Mouse (Mus musculus) embryonic stem cell, embryonic (primary cell): ENCODE results near the gene Itpkb.

Source experiments
- CTCF ChIA-PET, 4 experiments: fragments of 300-600 bp in 2 of 4; fragments of 350-600 bp in 2 of 4; sonication (Branson Sonifier 250); formaldehyde crosslinking; loops; one replicate each; lab custom pipeline; 2022; ENCODE audit warnings: inconsistent platforms in 2 of 4; lab: Charles Lee
- POLR2A ChIA-PET, 4 experiments: fragments of 300-600 bp in 2 of 4; fragments of 350-600 bp in 2 of 4; sonication (Branson Sonifier 250); formaldehyde crosslinking; loops; one replicate each; lab custom pipeline; 2022; ENCODE audit warnings: antibody characterized with exemption in 4 of 4, inconsistent platforms in 1 of 4; lab: Charles Lee

Gene Itpkb

DNA sequence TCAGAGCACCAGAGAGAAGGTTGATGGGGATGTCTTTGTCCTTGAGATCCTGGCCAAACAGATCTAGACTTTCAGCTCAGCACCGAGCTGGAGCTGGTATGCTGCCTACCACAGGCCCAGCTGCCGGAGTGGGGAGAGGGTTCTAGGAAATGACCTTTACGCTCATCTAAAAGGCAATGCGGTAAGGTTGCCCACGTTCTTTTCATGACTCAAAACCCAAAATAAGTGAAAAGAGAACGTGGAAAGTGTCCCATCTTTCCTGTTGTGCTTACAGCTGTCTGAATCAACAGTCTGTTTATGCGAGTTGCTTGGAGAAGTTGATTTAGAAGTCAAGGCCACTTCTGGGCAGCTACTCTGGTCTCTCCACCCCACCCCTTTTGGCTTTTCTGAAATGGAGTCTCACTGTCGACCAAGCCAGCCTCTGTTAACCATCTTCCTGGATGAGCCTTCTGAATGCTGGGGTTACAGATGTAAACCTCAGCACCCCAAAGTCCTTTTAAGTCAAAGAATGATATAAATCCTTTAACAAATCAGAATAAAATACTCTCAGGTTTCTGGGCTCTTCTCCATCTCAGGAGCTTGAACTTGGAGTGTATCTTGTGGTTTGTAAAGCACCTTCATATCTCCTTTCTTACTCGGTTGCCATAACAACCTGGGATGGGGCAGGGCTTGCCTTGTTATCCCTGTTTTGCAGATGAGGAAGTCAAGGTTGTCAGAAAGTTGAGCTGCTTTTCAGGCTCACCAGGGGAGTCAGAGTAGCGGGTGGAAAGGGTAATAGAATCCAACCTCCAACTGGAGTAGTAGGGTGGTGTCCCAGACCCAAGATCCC is 60.7 kb downstream of the Itpkb start:
- CTCF ChIA-PET: interaction anchor here (0.8 to 1.5 kb wide), 6 partner anchors 13 to 123 kb away, joined by 3 to 5 read pairs (median 4); no protein-coding TSS in a partner anchor

DNA sequence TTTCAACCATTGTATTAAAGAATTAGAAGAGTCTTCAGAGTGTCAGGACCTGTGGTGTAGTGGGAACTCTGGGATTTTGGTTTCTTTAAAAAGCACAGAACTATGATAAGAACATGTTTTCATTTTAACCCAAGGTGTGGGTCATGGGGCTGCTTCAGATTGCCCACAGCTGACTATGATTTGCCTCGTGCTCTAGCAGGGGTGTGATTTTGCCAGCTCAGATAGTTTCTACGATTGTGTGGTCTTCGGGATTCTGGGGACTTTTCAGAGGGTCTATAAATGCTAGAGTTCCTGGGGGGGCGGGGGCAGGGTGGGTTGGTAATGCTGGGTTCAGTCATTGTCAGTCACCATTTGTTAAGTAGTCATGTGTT is 61.3 kb downstream of the Itpkb start:
- CTCF ChIA-PET: interaction anchor here in 3 of 4 experiments (1.1 to 1.5 kb wide), 3 partner anchors 13 to 123 kb away, joined by 3 to 5 read pairs (median 3); no protein-coding TSS in a partner anchor
- POLR2A ChIA-PET: interaction anchor here in 2 of 4 experiments (0.8 to 1.9 kb wide), 10 partner anchors 8 to 137 kb away, joined by 3 to 6 read pairs (median 4); no protein-coding TSS in a partner anchor

More for the DNA sequence above, 60.7 kb downstream of the Itpkb start:
- POLR2A ChIA-PET: interaction anchor here in 2 of 4 experiments (0.7 to 1.9 kb wide), 12 partner anchors 8 to 141 kb away, joined by 3 to 6 read pairs (median 4); no protein-coding TSS in a partner anchor

DNA sequence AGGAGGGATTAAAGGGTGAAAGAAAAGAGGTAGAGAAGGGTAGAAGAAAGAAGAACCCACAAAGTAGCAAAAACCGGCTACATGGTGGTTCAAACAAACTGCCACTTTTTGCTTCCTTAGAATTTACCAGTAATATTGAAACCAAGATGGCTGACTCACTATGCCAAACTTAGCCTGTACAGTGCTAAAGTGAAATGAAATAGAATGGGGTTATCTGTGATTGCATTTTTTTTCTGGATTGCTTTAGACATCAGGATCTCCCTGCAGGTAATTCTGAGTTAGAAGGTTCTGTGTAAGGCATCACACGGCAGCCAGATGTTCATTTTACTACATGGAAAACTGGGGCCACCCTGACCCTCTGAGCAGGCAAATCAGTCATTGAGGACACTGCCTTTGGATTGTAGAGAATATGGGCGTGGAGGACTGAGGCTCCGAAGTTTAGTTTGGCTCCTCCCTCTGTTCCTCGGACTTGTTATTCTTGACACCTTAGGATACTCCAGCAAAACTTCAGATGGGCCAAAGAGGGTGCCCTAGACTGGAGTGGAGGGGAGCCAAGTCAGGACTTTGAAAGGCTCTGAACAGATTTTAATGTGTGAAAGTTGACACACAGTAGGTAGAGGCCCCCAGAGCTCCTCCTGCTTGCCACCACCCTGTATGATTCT is 62.0 kb downstream of the Itpkb start:
- POLR2A ChIA-PET: interaction anchor here in 2 of 4 experiments (0.6 to 1.4 kb wide), 4 partner anchors 11 to 296 kb away, joined by 3 to 5 read pairs (median 3); no protein-coding TSS in a partner anchor

DNA sequence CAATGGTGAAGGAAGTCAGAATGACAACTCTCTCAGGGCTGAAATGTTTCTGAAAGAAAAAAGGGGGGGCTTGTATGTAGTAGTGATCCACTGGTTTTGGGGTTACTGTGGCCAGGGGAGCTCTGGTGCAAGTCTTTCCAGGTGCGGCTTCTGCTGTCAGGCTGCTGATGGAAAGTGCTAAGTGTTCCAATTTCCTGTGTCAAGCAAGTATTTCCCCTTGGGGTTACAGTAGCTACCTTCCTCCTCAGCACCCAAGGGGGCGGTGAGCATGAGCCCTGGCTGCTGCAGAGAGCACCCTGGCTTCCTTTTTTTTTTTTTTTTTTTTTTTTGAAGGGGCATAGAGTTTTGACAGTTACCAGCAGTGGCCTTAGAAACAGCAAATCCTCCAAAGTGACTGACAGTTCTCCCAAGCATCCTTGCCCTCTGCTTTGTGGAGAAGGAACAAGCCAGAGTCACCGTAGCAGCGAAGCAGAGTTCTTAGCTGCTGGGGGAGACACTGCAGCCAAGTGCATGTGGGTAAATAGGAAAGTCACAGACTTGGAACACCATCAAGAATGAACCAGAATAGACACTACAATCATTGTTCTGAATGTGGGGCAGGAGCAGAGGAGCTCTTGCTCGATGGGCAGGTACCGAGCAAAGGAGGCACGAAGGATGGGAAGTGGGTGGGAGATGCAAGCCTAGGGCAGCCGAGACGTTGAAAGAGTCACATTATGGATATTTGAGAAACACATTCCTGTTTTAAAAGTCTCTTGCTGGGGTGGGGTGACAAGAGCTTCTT is 62.9 kb downstream of the Itpkb start:
- POLR2A ChIA-PET: interaction anchor here (0.6 to 4.1 kb wide), 10 partner anchors 9 to 295 kb away, joined by 3 to 24 read pairs (median 4); no protein-coding TSS in a partner anchor
- CTCF ChIA-PET: interaction anchor here in 2 of 4 experiments (0.7 to 1.8 kb wide), 5 partner anchors 14 to 124 kb away, joined by 3 to 4 read pairs (median 4); no protein-coding TSS in a partner anchor

More for the DNA sequence above, 62.0 kb downstream of the Itpkb start:
- CTCF ChIA-PET: interaction anchor here in 2 of 4 experiments (0.7 to 0.9 kb wide), 2 partner anchors 15 to 63 kb away, joined by 3 to 4 read pairs; no protein-coding TSS in a partner anchor

DNA sequence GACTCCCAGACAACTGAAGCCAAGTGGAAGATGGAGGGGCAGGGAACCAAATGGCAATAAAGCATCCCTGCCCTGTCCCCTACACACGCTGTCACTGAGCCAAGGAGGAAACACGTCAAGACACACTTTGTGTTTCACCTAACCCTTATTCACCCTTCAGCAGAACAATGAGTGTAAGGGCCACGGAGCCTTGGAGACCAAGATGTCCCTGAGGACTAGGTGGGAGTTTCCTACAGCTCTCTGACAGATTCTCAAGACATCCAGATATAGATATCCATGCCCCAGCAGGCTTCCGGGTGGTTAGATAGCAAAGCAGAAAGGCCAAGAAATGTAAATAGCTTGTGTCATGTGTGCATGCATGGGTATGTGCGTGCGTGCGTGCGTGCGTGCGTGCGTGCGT is 63.6 kb downstream of the Itpkb start:
- CTCF ChIA-PET: interaction anchor here in 1 of 4 experiments (1.2 to 1.8 kb wide), 4 partner anchors 9 to 125 kb away, joined by 3 to 4 read pairs (median 4); no protein-coding TSS in a partner anchor
- POLR2A ChIA-PET: interaction anchor here in 3 of 4 experiments (0.6 to 4.1 kb wide), 6 partner anchors 10 to 168 kb away, joined by 3 to 24 read pairs (median 6); no protein-coding TSS in a partner anchor

DNA sequence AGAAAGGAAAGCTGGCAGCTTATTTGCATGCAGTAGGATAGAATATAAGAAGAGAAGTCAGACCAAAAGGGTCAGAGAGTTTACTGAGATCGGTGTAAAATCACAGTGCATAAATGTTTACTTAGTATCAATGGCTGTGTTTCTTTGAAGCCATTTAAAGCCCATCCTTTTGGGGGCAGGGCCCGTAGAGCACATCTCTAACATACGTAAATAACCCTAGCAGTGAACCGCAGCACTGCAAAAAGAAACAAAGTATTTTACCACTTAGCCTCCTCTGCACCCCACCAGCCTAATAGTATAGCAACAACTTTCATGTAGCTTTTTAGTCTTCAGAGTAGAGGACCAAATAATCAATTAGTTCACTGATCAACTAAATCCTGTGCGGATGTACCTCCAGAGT is 67.4 kb downstream of the Itpkb start:
- ChIA-PET CTCF (interaction anchor here in 1 of 4 experiments (1.2 kb wide), 1 partner anchor 10 kb away, joined by 3 read pairs; no protein-coding TSS in a partner anchor), POLR2A (interaction anchor here in 2 of 4 experiments (0.9 to 1.6 kb wide), 2 partner anchors 10 kb away, joined by 4 read pairs; no protein-coding TSS in a partner anchor)

DNA sequence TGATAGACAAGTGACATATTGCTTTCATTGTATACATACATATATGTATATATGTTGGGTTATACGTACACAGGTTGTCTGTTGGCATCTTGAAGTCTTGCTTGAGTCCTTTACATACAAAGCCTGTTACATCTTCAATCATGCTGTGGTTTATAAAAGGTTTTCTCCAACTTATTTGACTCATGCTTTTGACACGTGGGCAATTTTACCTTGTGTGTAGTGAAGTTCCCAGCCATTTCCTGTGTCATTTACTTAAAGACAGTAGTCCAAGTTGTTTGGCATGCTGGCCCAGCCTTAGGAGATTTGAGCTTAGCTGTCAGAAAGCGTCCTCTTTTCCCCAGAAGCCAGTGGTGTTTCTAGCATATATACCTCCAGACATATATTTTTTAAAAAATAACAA is 68.2 kb downstream of the Itpkb start:
- ChIA-PET CTCF (interaction anchor here in 2 of 4 experiments (0.6 to 1.2 kb wide), 2 partner anchors 11 to 89 kb away, joined by 3 to 5 read pairs; no protein-coding TSS in a partner anchor), POLR2A (interaction anchor here in 2 of 4 experiments (0.5 to 1.1 kb wide), 2 partner anchors 11 to 69 kb away, joined by 3 to 4 read pairs; no protein-coding TSS in a partner anchor)

DNA sequence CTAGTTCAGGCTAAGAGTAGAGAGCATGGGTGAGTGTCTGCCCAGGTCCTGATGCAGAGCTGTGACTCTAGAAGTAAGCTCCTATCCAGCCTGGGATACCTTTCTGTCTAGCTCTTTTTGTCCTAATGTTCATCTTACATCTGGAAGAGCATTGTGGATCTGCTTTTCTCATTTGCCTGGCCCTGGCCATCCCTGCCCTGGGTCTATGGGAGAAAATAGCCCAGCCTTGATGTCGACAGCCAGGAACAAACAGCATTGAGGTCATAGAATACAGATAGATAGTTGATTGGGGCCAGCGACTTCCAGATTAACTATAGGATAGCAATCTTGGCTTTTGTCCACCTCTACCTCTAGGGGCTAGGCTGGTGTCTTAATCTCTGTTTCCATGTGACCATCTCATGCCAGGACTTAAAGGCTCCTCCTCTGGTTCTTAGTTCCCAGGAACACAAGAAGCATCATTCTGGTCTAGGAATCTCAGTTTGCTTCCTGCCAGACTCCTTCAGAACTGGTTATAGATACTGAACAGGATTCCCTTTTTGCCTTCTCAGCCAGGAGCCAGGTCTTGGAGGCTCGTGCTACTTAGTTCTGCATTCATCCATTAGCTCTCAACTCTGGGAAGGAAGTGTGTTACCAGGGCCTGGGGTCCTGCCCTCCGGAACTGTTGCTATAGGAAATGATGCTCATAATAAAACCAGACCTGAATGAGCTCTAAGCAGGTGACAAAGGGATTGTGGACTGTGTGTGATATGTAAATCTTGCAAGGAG is 70.6 kb downstream of the Itpkb start:
- ChIA-PET CTCF (interaction anchor here (0.6 to 3.2 kb wide), 7 partner anchors 13 to 133 kb away, joined by 3 to 16 read pairs (median 5); no protein-coding TSS in a partner anchor), POLR2A (interaction anchor here in 3 of 4 experiments (0.5 to 2.0 kb wide), 11 partner anchors 10 to 699 kb away, joined by 3 to 6 read pairs (median 4); no protein-coding TSS in a partner anchor)

DNA sequence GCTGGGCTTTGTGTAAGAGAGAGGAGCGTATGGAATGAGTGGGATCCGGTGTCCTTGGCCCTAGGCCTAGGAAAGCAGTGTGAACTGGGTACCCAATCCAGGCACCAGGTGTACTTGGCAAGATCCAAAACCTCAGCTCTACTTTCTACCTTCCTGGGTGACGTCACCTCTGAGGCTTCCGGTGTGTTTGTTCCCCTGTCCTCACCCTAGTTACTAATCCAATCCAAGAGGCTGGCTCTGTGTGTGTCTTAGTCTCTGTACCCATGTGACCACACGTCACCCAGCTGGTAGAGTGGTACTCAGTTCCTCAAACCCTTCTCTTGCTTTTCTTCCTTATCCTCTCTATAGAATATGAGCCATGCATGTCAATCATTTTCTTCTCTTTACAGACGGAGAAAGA is 71.4 kb downstream of the Itpkb start:
- CTCF ChIA-PET: interaction anchor here in 3 of 4 experiments (0.5 to 3.2 kb wide), 4 partner anchors 21 to 134 kb away, joined by 3 to 16 read pairs (median 6); no protein-coding TSS in a partner anchor
- POLR2A ChIA-PET: interaction anchor here in 2 of 4 experiments (0.6 to 1.7 kb wide), 5 partner anchors 14 to 700 kb away, joined by 3 to 4 read pairs (median 4); no protein-coding TSS in a partner anchor

DNA sequence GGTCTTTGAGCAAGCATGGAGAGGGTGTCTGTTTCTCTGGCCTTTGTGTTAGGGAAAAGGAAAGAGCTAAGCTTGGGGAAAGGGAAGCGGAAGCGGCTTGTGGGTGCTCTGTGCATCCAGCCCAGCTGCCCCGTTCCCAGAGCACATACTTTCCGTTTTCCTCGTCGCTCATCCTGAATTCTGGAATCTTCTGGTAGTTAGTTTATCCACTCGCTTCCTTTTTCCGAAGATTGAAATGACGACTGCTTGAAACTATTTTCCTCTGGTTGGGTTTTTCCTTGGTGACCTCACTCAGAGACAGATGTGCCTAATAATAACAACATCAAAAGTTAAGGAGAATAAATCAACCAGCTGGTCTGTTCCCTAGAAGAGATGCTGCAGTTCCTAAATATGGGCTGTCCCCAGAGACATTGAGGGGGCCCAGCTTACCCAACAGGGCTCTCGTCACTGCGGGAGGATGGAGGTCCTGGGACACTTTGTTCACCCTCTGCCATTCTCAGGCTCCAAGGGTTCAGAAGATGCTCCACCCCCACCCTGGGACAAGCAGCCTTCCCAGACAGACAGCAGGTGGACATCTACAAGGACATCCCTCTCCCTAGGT is 72.3 kb downstream of the Itpkb start:
- POLR2A ChIA-PET: interaction anchor here in 2 of 4 experiments (0.7 to 2.3 kb wide), 3 partner anchors 8 to 57 kb away, joined by 4 to 9 read pairs (median 4); no protein-coding TSS in a partner anchor
- CTCF ChIA-PET: interaction anchor here in 1 of 4 experiments (0.7 to 3.2 kb wide), 2 partner anchors 8 to 134 kb away, joined by 3 to 16 read pairs; no protein-coding TSS in a partner anchor

DNA sequence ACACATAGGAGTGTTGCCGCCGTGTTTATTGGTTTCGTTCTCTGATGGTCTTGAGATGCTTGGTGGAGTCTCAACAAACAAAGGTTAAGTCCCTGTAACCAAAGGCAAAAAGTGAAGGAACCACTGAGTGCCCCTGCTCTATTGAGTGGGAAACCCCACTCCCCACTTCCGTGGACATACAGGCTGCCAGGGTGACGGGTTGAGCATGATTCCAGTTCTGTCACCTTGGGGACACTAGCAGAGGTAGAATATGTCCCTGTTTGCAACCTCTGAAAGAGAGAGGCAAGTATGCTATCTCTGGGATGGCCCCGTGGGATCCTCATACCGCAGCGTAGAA is 73.0 kb downstream of the Itpkb start:
- ChIA-PET CTCF (interaction anchor here in 3 of 4 experiments (0.6 to 5.0 kb wide), 7 partner anchors 13 to 550 kb away, joined by 3 to 107 read pairs (median 5); no protein-coding TSS in a partner anchor), POLR2A (interaction anchor here in 2 of 4 experiments (1.7 to 5.0 kb wide), 6 partner anchors 8 to 135 kb away, joined by 4 to 27 read pairs (median 8); no protein-coding TSS in a partner anchor)

DNA sequence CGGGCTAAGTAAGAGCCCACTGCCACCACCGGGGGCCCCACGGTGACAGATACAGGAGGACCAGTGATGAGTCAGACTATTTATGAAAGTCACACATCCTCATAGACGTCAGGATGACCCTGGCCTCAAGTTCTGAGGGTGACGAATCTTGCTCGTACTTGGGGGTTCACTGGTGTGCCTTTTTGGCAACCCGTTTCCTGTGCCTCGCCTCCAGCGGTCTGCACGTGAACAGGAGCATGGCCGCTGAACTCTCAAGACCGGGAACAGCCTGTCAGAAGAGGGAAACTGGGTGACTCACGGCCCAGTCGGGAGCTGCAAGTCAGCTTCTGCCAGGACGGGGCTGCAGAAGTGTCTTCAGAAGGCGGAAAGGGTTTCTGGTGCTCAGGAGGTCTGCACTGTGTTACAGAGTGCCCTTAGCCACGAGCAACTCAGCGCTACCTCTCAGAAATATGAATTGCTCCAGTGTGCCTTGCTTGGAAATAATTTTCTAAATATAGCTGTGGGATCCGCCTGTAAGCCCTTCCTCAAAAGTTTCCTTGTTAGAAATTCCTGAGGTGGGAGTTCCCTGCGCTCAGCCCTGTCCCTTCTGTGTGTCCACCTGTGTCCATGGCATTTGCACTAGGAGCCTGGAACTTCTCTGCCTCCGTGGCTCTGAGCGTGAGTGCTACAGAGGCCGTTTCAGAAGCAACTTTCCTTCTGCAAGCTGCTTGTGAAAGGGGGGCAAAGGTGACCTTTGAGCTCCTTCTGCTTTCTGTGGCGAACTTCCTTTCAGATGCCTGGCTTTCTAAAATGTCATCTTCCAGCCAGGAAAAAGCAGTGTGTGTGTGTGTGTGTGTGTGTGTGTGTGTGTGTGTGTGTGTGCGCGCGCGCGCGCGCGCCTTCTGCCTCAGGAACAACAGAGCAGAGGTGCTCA is 73.7 kb downstream of the Itpkb start:
- ChIA-PET CTCF (interaction anchor here (0.6 to 5.0 kb wide), 13 partner anchors 14 to 1720 kb away, joined by 3 to 107 read pairs (median 4); partner anchors contain the start of gene Stum (in 1 of the 4)), POLR2A (interaction anchor here in 3 of 4 experiments (1.0 to 5.0 kb wide), 11 partner anchors 9 to 136 kb away, joined by 3 to 29 read pairs (median 8); no protein-coding TSS in a partner anchor)

DNA sequence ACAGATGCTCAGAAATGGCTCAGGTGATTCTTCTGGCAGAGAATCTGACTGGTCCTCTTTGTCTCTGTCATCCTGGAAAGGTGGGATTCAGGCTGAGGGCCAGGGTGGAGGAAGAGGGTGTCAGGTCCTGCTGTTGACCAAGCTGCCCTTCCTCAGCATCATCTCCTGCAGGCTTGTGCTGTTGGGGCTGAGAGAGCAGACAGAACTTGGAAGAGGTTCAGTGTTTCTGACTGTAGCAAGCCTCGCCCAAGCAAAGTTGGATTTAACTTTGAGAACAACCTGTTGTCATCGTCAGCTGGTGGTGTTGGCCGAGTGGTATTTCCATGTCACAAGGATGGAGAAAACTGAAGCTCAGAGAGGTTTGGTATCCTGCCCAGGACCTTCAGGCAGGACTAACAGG is 74.4 kb downstream of the Itpkb start:
- ChIA-PET POLR2A (interaction anchor here in 3 of 4 experiments (0.9 to 5.0 kb wide), 19 partner anchors 10 to 136 kb away, joined by 3 to 29 read pairs (median 5); no protein-coding TSS in a partner anchor), CTCF (interaction anchor here (0.6 to 5.0 kb wide), 13 partner anchors 9 to 1721 kb away, joined by 3 to 107 read pairs (median 5); partner anchors contain the start of genes Itpkb (in 1 of the 4) and Stum (in 1 of the 4))
